Mouse (Mus musculus) hindbrain, embryonic 13.5 days (tissue): ENCODE measurements around the gene Brip1. TPM values are rescaled to one million over a fixed set of nuclear protein-coding genes. Genes with fewer than 3 reads are reported as not detected.

ENCODE experiments used
- ATAC-seq: fragments of 200-750 bp; cut with Nextera tagmentation; 2 replicates; pipeline ENCODE4 v1.8.0; 2017; ENCODE audit warnings: moderate TSS enrichment; ENCODE audit not compliant: low FRiP score
- H3K27ac ChIP-seq: fragments of 300-500 bp; sonication (generic); 2 replicates; pipeline ENCODE4 v1.5.1; 2015; ENCODE audit warnings: inconsistent platforms, mild to moderate bottlenecking, moderate library complexity
- H3K27me3 ChIP-seq: fragments of 300-500 bp; sonication (generic); 2 replicates; pipeline ENCODE4 v1.6.1; 2015; ENCODE audit warnings: mild to moderate bottlenecking, inconsistent platforms
- H3K36me3 ChIP-seq: fragments of 300-500 bp; sonication (generic); 2 replicates; pipeline ENCODE4 v1.6.1; 2015; ENCODE audit warnings: mild to moderate bottlenecking, inconsistent platforms
- H3K4me1 ChIP-seq: fragments of 300-500 bp; sonication (generic); replicated peaks from 2 replicates; pipeline ENCODE4 v1.6.1; 2015; ENCODE audit warnings: inconsistent platforms
- H3K4me2 ChIP-seq: fragments of 300-500 bp; sonication (generic); 2 replicates; pipeline ENCODE4 v1.6.1; 2015; ENCODE audit warnings: inconsistent platforms, mild to moderate bottlenecking, moderate library complexity
- H3K4me3 ChIP-seq: fragments of 300-500 bp; sonication (generic); 2 replicates; pipeline ENCODE4 v1.5.1; 2015; ENCODE audit warnings: mild to moderate bottlenecking, inconsistent platforms
- H3K9ac ChIP-seq: fragments of 300-500 bp; sonication (generic); 2 replicates; pipeline ENCODE4 v1.6.1; 2015; ENCODE audit warnings: mild to moderate bottlenecking, inconsistent platforms
- H3K9me3 ChIP-seq: fragments of 300-500 bp; sonication (generic); 2 replicates; pipeline ENCODE4 v1.6.1; 2016; ENCODE audit warnings: inconsistent platforms
- WGBS: fragments of 180-500 bp; shearing (Covaris S2); methylation state at CpG from one replicate; pipeline ENCODE4 v1.1.7; 2015; 5-methylcytosine and 5-hydroxymethylcytosine counted together
- polyA plus RNA-seq: library from polyadenylated mRNA; unstranded; fragments of >200 nt; fragmentation: Nextera tagmentation; extraction: Ambion mirVana; gene quantifications from 2 replicates; pipeline ENCODE4 v1.2.1, GENCODE M21; 2015

Gene Brip1
- 2.3 and 3.7 TPM in 2 replicates for polyA plus RNA-seq

- Histone ChIP-seq H3K4me3 (peak within 1 kb of the TSS; percentile 73), H3K36me3 (peaks cover 37% of the 10 kb centered on the region), H3K27ac (peak within 1 kb of the TSS; percentile 71), H3K4me1 (peaks cover 14% of the 10 kb centered on the region), H3K9ac (peak within 1 kb of the TSS; percentile 83), H3K27me3 (no peaks in the 10 kb centered on the region), H3K4me2 (peak within 1 kb of the TSS; percentile 85), H3K9me3 (peaks cover 19% of the 10 kb centered on the region)
- 0% methylated on average over 60 of the region's 60 CpGs for WGBS
- peak; percentile 99 for ATAC-seq
Measured at GRCm38 (mm10) chr11:86201037-86201786, at the start of gene Brip1. Brip1 (minus strand) TSS chr11:86201193.

- WGBS, result 95% methylated on average over 4 of the region's 4 CpGs
- peaks cover 65% of the 10 kb centered on the region for H3K36me3 ChIP-seq
Measured at GRCm38 (mm10) chr11:86232446-86232845, 31.5 kb upstream of the Brip1 start.

GRCm38 (mm10) chr11:86231781-86232350 lies 30.9 kb upstream of the Brip1 start:
- Histone ChIP-seq H3K4me3 (no peak overlapping the region), H3K9ac (no peak overlapping the region), H3K4me1 (no peaks in the 10 kb centered on the region), H3K27me3 (no peaks in the 10 kb centered on the region), H3K9me3 (no peaks in the 10 kb centered on the region), H3K36me3 (peaks cover 65% of the 10 kb centered on the region), H3K4me2 (no peak overlapping the region), H3K27ac (no peak overlapping the region)
- no peak for ATAC-seq
- 96% methylated on average over 13 of the region's 13 CpGs for WGBS

More at GRCm38 (mm10) chr11:86232446-86232845, 31.5 kb upstream of the Brip1 start:
- Histone ChIP-seq H3K9ac (no peak overlapping the region), H3K4me1 (no peaks in the 10 kb centered on the region), H3K4me3 (no peak overlapping the region), H3K9me3 (no peaks in the 10 kb centered on the region), H3K27me3 (no peaks in the 10 kb centered on the region), H3K4me2 (no peak overlapping the region), H3K27ac (no peak overlapping the region)
- ATAC-seq, result no peak

GRCm38 (mm10) chr11:86226646-86227180 lies 25.7 kb upstream of the Brip1 start:
- H3K4me2 ChIP-seq, result no peak overlapping the region
- no peak overlapping the region for H3K27ac ChIP-seq
- H3K9ac ChIP-seq, result no peak overlapping the region
- no peak for ATAC-seq
- no peaks in the 10 kb centered on the region for H3K27me3 ChIP-seq
- H3K4me1 ChIP-seq, result no peaks in the 10 kb centered on the region
- H3K36me3 ChIP-seq, result peaks cover 75% of the 10 kb centered on the region
- H3K4me3 ChIP-seq, result no peak overlapping the region
- no peaks in the 10 kb centered on the region for H3K9me3 ChIP-seq
- WGBS, result 93% methylated on average over 8 of the region's 8 CpGs

- Histone ChIP-seq H3K4me2 (no peak overlapping the region), H3K4me1 (no peaks in the 10 kb centered on the region), H3K4me3 (no peak overlapping the region), H3K36me3 (peaks cover 68% of the 10 kb centered on the region), H3K27me3 (no peaks in the 10 kb centered on the region), H3K9me3 (no peaks in the 10 kb centered on the region), H3K9ac (no peak overlapping the region), H3K27ac (no peak overlapping the region)
- no peak for ATAC-seq
- WGBS, result 85% methylated on average over 4 of the region's 4 CpGs
Measured at GRCm38 (mm10) chr11:86225761-86226160, 24.8 kb upstream of the Brip1 start.

DNA sequence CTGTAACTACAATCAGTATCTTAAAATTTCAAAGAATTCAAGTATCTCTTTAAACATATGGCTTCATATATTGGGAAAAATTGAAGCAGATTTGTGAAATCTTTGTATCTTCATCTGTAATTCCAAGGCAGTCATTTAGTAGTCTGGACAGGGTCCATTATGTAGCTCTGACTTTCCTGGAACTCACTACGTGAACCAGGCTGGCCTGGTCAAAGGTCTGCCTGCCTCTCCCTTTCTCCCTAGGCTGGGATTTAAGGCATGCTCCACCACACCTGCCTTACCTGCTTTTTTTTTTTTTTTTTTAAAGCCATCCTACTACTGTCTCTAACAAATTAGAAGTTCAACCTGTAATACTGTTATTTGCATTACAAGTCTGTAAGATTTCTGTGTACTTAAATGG lies 10.8 kb upstream of the Brip1 start:
- Histone ChIP-seq H3K4me2 (no peak overlapping the region), H3K9me3 (peaks cover 3% of the 10 kb centered on the region; the same call in 1 of the 2 replicates), H3K9ac (no peak overlapping the region), H3K36me3 (peaks cover 63% of the 10 kb centered on the region), H3K27ac (no peak overlapping the region), H3K27me3 (no peaks in the 10 kb centered on the region), H3K4me1 (no peaks in the 10 kb centered on the region), H3K4me3 (no peak overlapping the region)
- ATAC-seq, result no peak
- 83% methylated on average over 1 of the region's 1 CpGs for WGBS

DNA sequence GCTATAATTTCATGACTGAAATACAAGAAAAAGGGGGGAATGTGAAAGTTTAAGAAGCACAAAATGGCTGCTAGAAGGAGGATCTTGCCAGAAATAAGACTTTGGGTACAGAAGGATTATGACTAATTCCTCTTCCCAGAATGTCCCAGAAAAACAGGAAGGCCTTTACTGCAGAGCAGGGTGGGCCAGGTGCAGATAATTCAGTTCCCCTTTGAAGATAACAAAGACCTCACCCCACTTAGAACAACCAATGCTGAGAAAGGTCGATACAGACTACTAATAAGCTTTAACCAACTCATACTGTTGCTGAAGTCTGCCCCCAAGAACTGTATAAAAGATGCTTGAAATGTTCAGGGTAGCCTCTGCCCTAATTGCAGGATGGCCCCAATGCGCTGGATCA lies 8.1 kb upstream of the Brip1 start:
- H3K4me2 ChIP-seq, result no peak overlapping the region
- peaks cover 68% of the 10 kb centered on the region for H3K36me3 ChIP-seq
- no peaks in the 10 kb centered on the region for H3K4me1 ChIP-seq
- no peak overlapping the region for H3K4me3 ChIP-seq
- no peak overlapping the region for H3K9ac ChIP-seq
- H3K27ac ChIP-seq, result no peak overlapping the region
- ATAC-seq, result no peak
- no peaks in the 10 kb centered on the region for H3K27me3 ChIP-seq
- WGBS, result 96% methylated on average over 2 of the region's 2 CpGs
- H3K9me3 ChIP-seq, result peaks cover 11% of the 10 kb centered on the region

- H3K4me1 ChIP-seq, result peaks cover 12% of the 10 kb centered on the region
- no peak overlapping the region for H3K4me2 ChIP-seq
- H3K36me3 ChIP-seq, result peaks cover 67% of the 10 kb centered on the region
- no peak overlapping the region for H3K9ac ChIP-seq
- WGBS, result 99% methylated on average over 4 of the region's 4 CpGs
- no peaks in the 10 kb centered on the region for H3K27me3 ChIP-seq
- no peak for ATAC-seq
- H3K4me3 ChIP-seq, result no peak overlapping the region
- peaks cover 22% of the 10 kb centered on the region for H3K9me3 ChIP-seq
- no peak overlapping the region for H3K27ac ChIP-seq
Measured at GRCm38 (mm10) chr11:86205876-86206275, 4.9 kb upstream of the Brip1 start.

GRCm38 (mm10) chr11:86205031-86205430 lies 4.0 kb upstream of the Brip1 start:
- peaks cover 22% of the 10 kb centered on the region for H3K9me3 ChIP-seq
- H3K27me3 ChIP-seq, result no peaks in the 10 kb centered on the region
- no peak overlapping the region for H3K4me2 ChIP-seq
- H3K4me1 ChIP-seq, result peaks cover 13% of the 10 kb centered on the region
- peaks cover 67% of the 10 kb centered on the region for H3K36me3 ChIP-seq
- H3K4me3 ChIP-seq, result no peak overlapping the region
- H3K27ac ChIP-seq, result no peak overlapping the region
- no peak for ATAC-seq
- no peak overlapping the region for H3K9ac ChIP-seq
- WGBS, result 98% methylated on average over 5 of the region's 5 CpGs

- Histone ChIP-seq H3K4me1 (peaks cover 14% of the 10 kb centered on the region), H3K9me3 (peaks cover 20% of the 10 kb centered on the region), H3K27me3 (no peaks in the 10 kb centered on the region), H3K4me2 (peak overlapping the region; percentile 73), H3K9ac (peak overlapping the region; percentile 83), H3K36me3 (peaks cover 45% of the 10 kb centered on the region), H3K27ac (peak overlapping the region; percentile 71; the same call in 1 of the 2 replicates), H3K4me3 (peak overlapping the region; percentile 73)
- 49% methylated on average over 16 of the region's 16 CpGs for WGBS
- ATAC-seq, result no peak
Measured at GRCm38 (mm10) chr11:86201901-86202675, 1.1 kb upstream of the Brip1 start.

GRCm38 (mm10) chr11:86200460-86201021 lies 452 bp downstream of the Brip1 start:
- no peaks in the 10 kb centered on the region for H3K27me3 ChIP-seq
- peak overlapping the region; percentile 73 for H3K4me3 ChIP-seq
- WGBS, result under 1% methylated on average over 21 of the region's 21 CpGs
- H3K9ac ChIP-seq, result peak overlapping the region; percentile 71
- H3K36me3 ChIP-seq, result peaks cover 30% of the 10 kb centered on the region
- H3K9me3 ChIP-seq, result peaks cover 19% of the 10 kb centered on the region
- H3K4me2 ChIP-seq, result peak overlapping the region; percentile 85
- peaks cover 14% of the 10 kb centered on the region for H3K4me1 ChIP-seq
- peak; percentile 71 for ATAC-seq
- 0 out of 2 replicates have a peak overlapping the region, but pooled peaks have one; percentile 44 for H3K27ac ChIP-seq

GRCm38 (mm10) chr11:86199733-86200132 lies 1.3 kb downstream of the Brip1 start:
- Histone ChIP-seq H3K36me3 (peaks cover 22% of the 10 kb centered on the region), H3K9ac (no peak overlapping the region), H3K4me3 (no peak overlapping the region), H3K4me2 (peak overlapping the region; percentile 85; the same call in 1 of the 2 replicates), H3K27ac (no peak overlapping the region), H3K4me1 (peaks cover 14% of the 10 kb centered on the region), H3K27me3 (no peaks in the 10 kb centered on the region), H3K9me3 (peaks cover 17% of the 10 kb centered on the region)
- WGBS, result 56% methylated on average over 4 of the region's 4 CpGs
- ATAC-seq, result no peak
